9 mouse cellular contexts compared by ENCODE assay signal in genomic region chr1:52648153-52649027, GRCm38 (mm10). TPM values are rescaled to one million over a fixed set of nuclear protein-coding genes. Genes with fewer than 3 reads are reported as not detected.
DNase-seq lines count a peak whose midpoint lies in the region; ATAC-seq and TF ChIP-seq lines count a peak whose summit lies in the region.
"Had no signal": no experiment of that assay in that cellular context is flagged by ENCODE, and none has a peak within 500 bp of the region (broad histone marks: within the 10 kb centered on the region; RNA-seq: fewer than 3 reads in every experiment).

No protein-coding gene starts in this region.

- no peak for TF ChIP-seq POLR2A in lung, adult 2 months (IDR thresholded peaks at IDR 0.05; ENCODE audit: borderline replicate concordance, extremely low read depth, low read depth, low read length)

- H3K4me1 ChIP-seq in embryonic facial prominence, embryonic 14.5 days (ENCODE audit: control insufficient read depth, insufficient read depth, low read length) = no peaks in the 10 kb centered on the region; the same call in 1 of the 2 replicates
- H3K4me1 ChIP-seq in lung, adult 2 months (ENCODE audit: control insufficient read depth, insufficient read depth, low read length) = peaks cover 3% of the 10 kb centered on the region; the same call in 1 of the 2 replicates
- H3K4me1 ChIP-seq: embryonic facial prominence, embryonic 15.5 days had no signal

- no peak overlapping the region for H3K9ac ChIP-seq in embryonic facial prominence, embryonic 14.5 days (ENCODE audit: low read depth, low read length)
- H3K9ac ChIP-seq: embryonic facial prominence, embryonic 15.5 days had no signal

- 72% methylated on average over 11 of the region's 11 CpGs for WGBS in embryonic facial prominence, embryonic 14.5 days
- 73% methylated on average over 11 of the region's 11 CpGs for WGBS in lung, adult 2 months

- no peak overlapping the region for H3K4me3 ChIP-seq in embryonic facial prominence, embryonic 14.5 days (ENCODE audit: low read depth, low read length)
- no peak overlapping the region for H3K4me3 ChIP-seq in lung, adult 2 months (replicated peaks; ENCODE audit: extremely low read depth, low read depth, low read length)
- H3K4me3 ChIP-seq: embryonic facial prominence, embryonic 15.5 days had no signal

- peak; percentile 71 to 78 for DNase-seq in CD8-positive naive resting alpha-beta T cell, adult 2 months (ENCODE audit: low read depth in 2 of 2, low spot score in 2 of 2)
- peak; percentile 65 for DNase-seq in adrenal gland, postnatal 25 days
- DNase-seq in embryonic facial prominence, embryonic 14.5 days (ENCODE audit: low spot score) = peak; percentile 75
- DNase-seq in heart, postnatal 10 days = peak; percentile 86 to 89
- peak; percentile 91 for DNase-seq in layer of hippocampus, adult 11-12 months (ENCODE audit: low spot score)
- DNase-seq in lung, adult 2 months = peak; percentile 67
- DNase-seq in thymus, postnatal 14 days = peak; percentile 83

- H3K27me3 ChIP-seq in embryonic facial prominence, embryonic 14.5 days (replicated peaks; ENCODE audit: control insufficient read depth, insufficient read depth, low read length) = no peaks in the 10 kb centered on the region
- H3K27me3 ChIP-seq: embryonic facial prominence, embryonic 15.5 days had no signal

- TF ChIP-seq CTCF in lung, adult 2 months (IDR thresholded peaks at IDR 0.05; ENCODE audit: insufficient read depth, low read length) = peak; percentile 47

- H3K4me2 ChIP-seq in embryonic facial prominence, embryonic 14.5 days (ENCODE audit: low read depth, low read length) = no peak overlapping the region
- H3K4me2 ChIP-seq: embryonic facial prominence, embryonic 15.5 days had no signal

- H3K9me3 ChIP-seq in embryonic facial prominence, embryonic 14.5 days (ENCODE audit: control insufficient read depth, low read length) = no peaks in the 10 kb centered on the region
- H3K9me3 ChIP-seq: embryonic facial prominence, embryonic 15.5 days had no signal

- no peak overlapping the region for H3K27ac ChIP-seq in embryonic facial prominence, embryonic 14.5 days (replicated peaks; ENCODE audit: low read depth, low read length)
- H3K27ac ChIP-seq: embryonic facial prominence, embryonic 15.5 days had no signal

- peaks cover 44% of the 10 kb centered on the region for H3K36me3 ChIP-seq in embryonic facial prominence, embryonic 14.5 days (ENCODE audit: control insufficient read depth, insufficient read depth, low read length)

- peak; percentile 76; the same call in 1 of the 2 replicates for ATAC-seq in embryonic facial prominence, embryonic 14.5 days (ENCODE audit: low read depth)
- peak; percentile 85 for ATAC-seq in neutrophil, adult 5-6 weeks (ENCODE audit: extremely low read depth, insufficient number of reproducible peaks, low FRiP score, poor library complexity, severe bottlenecking)

- intact Hi-C loops in heart, postnatal 10 days (cut with DNase I) = loop anchor here (1.0 to 5.0 kb wide), 6 partner anchors 79 to 384 kb away; partner anchors contain the start of genes Inpp1 and Mfsd6

RNA-seq across cellular contexts. Expression of gene Nemp2, which starts 17.9 kb away (rescaled TPM):
- 3.7 and 4.8 TPM in 2 replicates for total RNA-seq in adrenal gland, postnatal 25 days (2021)
- polyA plus RNA-seq in embryonic facial prominence, embryonic 14.5 days (2014; fragmentation: Nextera tagmentation; extraction: Ambion mirVana) = 8.4 and 11.6 TPM in 2 replicates
- 1 to 10 TPM; 2.2 to 2.3 TPM for total RNA-seq in heart, postnatal 10 days (2021)
- polyA plus RNA-seq in lung, adult 2 months (2012; rRNA removed) = 5.9 and 12.6 TPM in 2 replicates
- total RNA-seq in neutrophil, adult 5-6 weeks (2017) = 47.9 and 56.1 TPM in 2 replicates
